Mouse (Mus musculus): ENCODE measurements at regions not wholly inside any gene's neighbourhood (a gene's known extent, or its start where the extent isn't known, plus 50 kb on each side); places are given as distances from the start of the nearest gene placed in this dataset.
A peak's percentile ranks its signal among the peaks of the same experiment; 100 is the strongest.

GRCm38 (mm10) chr17:47233003-47233678 is 135.5 kb upstream of the Mrps10 start:
- peak in 1 of 2 experiments; percentile 19 for DNase-seq (ENCODE audit: low spot score in 2 of 2)
- intact Hi-C loops (cut with DNase I): no loop called here

GRCm38 (mm10) chr17:47230715-47231114 is 138.0 kb upstream of the Mrps10 start:
- intact Hi-C loops (cut with DNase I): no loop called here
- DNase-seq (ENCODE audit: low spot score in 2 of 2): no peak

- intact Hi-C loops (cut with DNase I): no loop called here
- no peak for DNase-seq (ENCODE audit: low spot score in 2 of 2)
These were observed 142.3 kb upstream of the Mrps10 start for GRCm38 (mm10) chr17:47226391-47226790.

- intact Hi-C loops (cut with DNase I): no loop called here
- peak in 1 of 2 experiments; percentile 66 for DNase-seq (ENCODE audit: low spot score in 2 of 2)
These were observed 143.1 kb upstream of the Mrps10 start for GRCm38 (mm10) chr17:47225306-47226269.

- intact Hi-C loops (cut with DNase I): no loop called here
- DNase-seq (ENCODE audit: low spot score in 2 of 2): no peak
These were observed 147.5 kb upstream of the Mrps10 start for GRCm38 (mm10) chr17:47221068-47221796.

GRCm38 (mm10) chr17:47219846-47220245 is 148.8 kb upstream of the Mrps10 start:
- no peak for DNase-seq (ENCODE audit: low spot score in 2 of 2)
- intact Hi-C loops (cut with DNase I): no loop called here

- DNase-seq (ENCODE audit: low spot score in 2 of 2): no peak
- intact Hi-C loops (cut with DNase I): no loop called here
These were observed 152.2 kb upstream of the Mrps10 start for GRCm38 (mm10) chr17:47216490-47216889.

GRCm38 (mm10) chr17:47215841-47216240 is 152.8 kb upstream of the Mrps10 start:
- intact Hi-C loops (cut with DNase I): no loop called here
- DNase-seq (ENCODE audit: low spot score in 2 of 2): no peak

GRCm38 (mm10) chr17:47214111-47214510 is 154.6 kb upstream of the Mrps10 start:
- intact Hi-C loops (cut with DNase I): no loop called here

GRCm38 (mm10) chr17:47210441-47211196 is 158.1 kb upstream of the Mrps10 start:
- intact Hi-C loops (cut with DNase I): no loop called here
- peak in 1 of 2 experiments; percentile 50 for DNase-seq (ENCODE audit: low spot score in 2 of 2)

More at GRCm38 (mm10) chr17:47214111-47214510, 154.6 kb upstream of the Mrps10 start:
- DNase-seq (ENCODE audit: low spot score in 2 of 2): no peak

- DNase-seq (ENCODE audit: low spot score in 2 of 2): no peak
- intact Hi-C loops (cut with DNase I): no loop called here
These were observed 159.7 kb upstream of the Mrps10 start for GRCm38 (mm10) chr17:47208886-47209585.

GRCm38 (mm10) chr17:47207471-47207870 is 161.2 kb upstream of the Mrps10 start:
- intact Hi-C loops (cut with DNase I): no loop called here
- no peak for DNase-seq (ENCODE audit: low spot score in 2 of 2)

- intact Hi-C loops (cut with DNase I): no loop called here
- DNase-seq (ENCODE audit: low spot score in 2 of 2): no peak
These were observed 164.1 kb upstream of the Mrps10 start for GRCm38 (mm10) chr17:47204470-47205162.

GRCm38 (mm10) chr17:47199206-47199605 is 169.5 kb upstream of the Mrps10 start:
- peak; percentile 69 to 88 for DNase-seq (ENCODE audit: low spot score in 2 of 2)
- intact Hi-C loops (cut with DNase I): loop anchor here (1.0 to 2.0 kb wide), 2 partner anchors 48 to 58 kb away; no protein-coding TSS in a partner anchor

- peak in 1 of 2 experiments; percentile 40 for DNase-seq (ENCODE audit: low spot score in 2 of 2)
- intact Hi-C loops (cut with DNase I): loop anchor here (2.0 kb wide), 1 partner anchor 47 kb away; no protein-coding TSS in a partner anchor
These were observed 170.7 kb upstream of the Mrps10 start for GRCm38 (mm10) chr17:47197957-47198356.

- intact Hi-C loops (cut with DNase I): no loop called here
These were observed 171.7 kb upstream of the Mrps10 start for GRCm38 (mm10) chr17:47196992-47197391.

GRCm38 (mm10) chr17:47195981-47196380 is 172.7 kb upstream of the Mrps10 start:
- no peak for DNase-seq (ENCODE audit: low spot score in 2 of 2)
- intact Hi-C loops (cut with DNase I): no loop called here

More at GRCm38 (mm10) chr17:47196992-47197391, 171.7 kb upstream of the Mrps10 start:
- no peak for DNase-seq (ENCODE audit: low spot score in 2 of 2)

- no peak for DNase-seq (ENCODE audit: low spot score in 2 of 2)
- intact Hi-C loops (cut with DNase I): no loop called here
These were observed 174.1 kb upstream of the Mrps10 start for GRCm38 (mm10) chr17:47194463-47195012.
